Mouse (Mus musculus): ENCODE data around the gene Smc1b. TPM values are rescaled to one million over a fixed set of nuclear protein-coding genes. Genes with fewer than 3 reads are reported as not detected.

The Smc1b gene
- polyA plus RNA-seq, 1 experiment from 2014 or later, result 0.27 TPM

GRCm38 (mm10) chr15:85016951-85017664, 114.7 kb downstream of the Smc1b start, which contains the start of gene Upk3a:
Gene Upk3a (plus strand): TSS chr15:85017141.
- no peaks in the 10 kb centered on the region for H3K36me3 ChIP-seq
- no peak within 1 kb of the TSS for H3K27ac ChIP-seq
- H3K4me3 ChIP-seq, result no peak within 1 kb of the TSS
- ATAC-seq (ENCODE audit: insufficient number of reproducible peaks, insufficient read depth, low FRiP score, low TSS enrichment, low read depth), result no peak
- peaks cover 41% of the 10 kb centered on the region for H3K27me3 ChIP-seq
- H3K9ac ChIP-seq, result no peak within 1 kb of the TSS
- WGBS, result 8% methylated on average over 21 of the region's 21 CpGs
- peaks cover 14% of the 10 kb centered on the region for H3K4me1 ChIP-seq
- H3K9me3 ChIP-seq, result no peaks in the 10 kb centered on the region
- no peak within 1 kb of the TSS for H3K4me2 ChIP-seq

- Histone ChIP-seq H3K9ac (no peak overlapping the region), H3K36me3 (no peaks in the 10 kb centered on the region), H3K27me3 (peaks cover 41% of the 10 kb centered on the region), H3K27ac (no peak overlapping the region), H3K4me1 (peaks cover 19% of the 10 kb centered on the region), H3K4me3 (no peak overlapping the region), H3K4me2 (no peak overlapping the region), H3K9me3 (no peaks in the 10 kb centered on the region)
- WGBS, result 82% methylated on average over 11 of the region's 11 CpGs
- ATAC-seq (ENCODE audit: insufficient number of reproducible peaks, insufficient read depth, low FRiP score, low TSS enrichment, low read depth), result no peak
These were observed 116.0 kb downstream of the Smc1b start for GRCm38 (mm10) chr15:85015771-85016170.

Other genes with a start within 250 kb of the Smc1b start
- gene Gm29666, start 211.9 kb downstream of the Smc1b start, polyA plus RNA-seq (2015; fragmentation: Nextera tagmentation; extraction: Ambion mirVana), result 1.0 and 1.1 TPM in 2 replicates
- gene Nup50, start 208.6 kb downstream of the Smc1b start, polyA plus RNA-seq (2015; fragmentation: Nextera tagmentation; extraction: Ambion mirVana), result 39.7 and 40.6 TPM in 2 replicates
- 8.7 and 9.2 TPM in 2 replicates for gene 5031439G07Rik, start 143.4 kb downstream of the Smc1b start, polyA plus RNA-seq (2015; fragmentation: Nextera tagmentation; extraction: Ambion mirVana)
- 1.1 and 1.2 TPM in 2 replicates for gene Upk3a, start 114.8 kb downstream of the Smc1b start, polyA plus RNA-seq (2015; fragmentation: Nextera tagmentation; extraction: Ambion mirVana)
- 23.2 and 23.6 TPM in 2 replicates for gene Fam118a, start 103.0 kb downstream of the Smc1b start, polyA plus RNA-seq (2015; fragmentation: Nextera tagmentation; extraction: Ambion mirVana)
- gene Ribc2, start 114 bp upstream of the Smc1b start, polyA plus RNA-seq (2015; fragmentation: Nextera tagmentation; extraction: Ambion mirVana), result 0.77 and 1.3 TPM in 2 replicates
- gene Fbln1, start 74.0 kb upstream of the Smc1b start, polyA plus RNA-seq (2015; fragmentation: Nextera tagmentation; extraction: Ambion mirVana), result 226 and 238 TPM in 2 replicates
- 336 and 343 TPM in 2 replicates for gene Atxn10, start 204.3 kb upstream of the Smc1b start, polyA plus RNA-seq (2015; fragmentation: Nextera tagmentation; extraction: Ambion mirVana)

Measured in embryonic facial prominence, embryonic 13.5 days (tissue).